Mouse (Mus musculus) MN1 (cell line): ENCODE measurements around the gene Gbp9.
"Not testable (repeated sequence)": the region's sequence is repeated elsewhere in the genome, so short reads cannot be mapped to it uniquely, and the experiment has no call there.

ENCODE experiments used
- DNase-seq: peaks from one replicate; pipeline ENCODE4 v3.0.0-alpha.2; 2016; ENCODE audit warnings: low spot score

Gbp9 gene

DNA sequence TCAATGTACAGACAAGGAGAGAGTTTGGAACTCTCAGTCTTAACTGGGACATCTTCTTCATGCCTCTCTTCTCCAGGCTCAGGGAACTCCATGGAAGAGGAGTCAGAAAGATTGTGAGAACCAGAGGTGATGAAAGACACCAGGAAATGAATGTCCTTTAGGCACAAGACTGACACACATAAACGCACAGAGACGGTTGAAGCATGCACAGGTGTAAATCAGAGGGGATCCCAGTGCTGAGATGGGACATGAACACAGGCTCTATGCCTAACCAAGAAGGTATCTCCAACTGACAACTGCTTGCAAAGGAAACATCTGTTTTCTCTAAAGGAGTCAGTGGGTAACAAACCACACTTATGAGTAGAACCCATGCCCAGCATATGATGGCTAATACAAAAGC lies 79.1 kb downstream of the Gbp9 start:
- no peak for DNase-seq

DNA sequence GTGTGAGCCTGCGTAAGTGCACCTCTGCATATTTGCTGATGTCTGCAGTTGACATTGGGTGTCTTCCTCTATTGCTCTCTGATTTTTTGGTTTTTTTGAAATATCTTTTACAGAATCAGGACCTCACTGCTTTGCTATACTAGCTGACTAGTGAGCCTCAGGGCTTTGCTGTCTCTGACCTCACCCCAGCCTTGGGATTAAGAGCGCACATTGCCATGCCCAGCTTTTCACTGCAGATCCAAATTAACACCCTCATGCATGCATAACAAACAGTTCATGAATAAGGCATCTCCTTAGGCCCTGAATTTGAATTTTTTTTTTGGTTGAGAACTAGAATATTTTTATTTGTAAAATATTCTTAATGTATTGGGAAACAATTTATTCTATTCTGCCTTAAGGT lies 84.1 kb downstream of the Gbp9 start:
- no peak for DNase-seq

DNA sequence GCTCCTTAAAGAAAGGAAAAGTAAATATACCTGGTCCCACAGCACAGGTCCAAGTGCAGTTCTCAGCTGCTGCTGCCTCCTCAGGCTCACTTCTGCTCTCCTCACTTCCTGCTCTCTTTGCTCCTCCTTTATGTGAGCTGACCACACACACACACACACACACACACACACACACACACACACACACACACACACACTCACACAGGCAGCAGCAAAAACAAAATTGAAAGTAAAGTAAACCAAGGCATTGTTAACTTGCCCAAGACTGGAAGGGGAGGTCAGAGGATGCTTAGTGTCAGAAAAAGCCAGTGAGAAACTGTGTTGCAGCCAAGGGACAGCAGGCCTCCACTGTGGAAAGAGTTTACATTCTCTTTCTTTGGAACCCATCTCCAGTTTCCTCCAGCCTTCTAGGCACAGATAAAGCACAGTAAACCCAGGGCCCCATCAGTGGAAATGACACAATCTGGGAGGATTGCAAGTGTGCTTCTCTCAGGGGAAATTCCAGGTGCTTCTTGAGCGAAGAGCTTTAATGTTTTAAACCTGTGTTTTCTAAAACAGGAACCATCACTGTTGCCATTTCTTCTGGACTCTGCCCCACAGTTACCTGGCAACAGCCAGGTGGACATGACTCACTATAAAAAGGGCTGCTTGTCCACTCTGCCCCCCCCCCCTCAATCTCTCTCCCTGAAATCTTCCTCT lies 85.7 kb downstream of the Gbp9 start:
- DNase-seq: not testable (repeated sequence)

DNA sequence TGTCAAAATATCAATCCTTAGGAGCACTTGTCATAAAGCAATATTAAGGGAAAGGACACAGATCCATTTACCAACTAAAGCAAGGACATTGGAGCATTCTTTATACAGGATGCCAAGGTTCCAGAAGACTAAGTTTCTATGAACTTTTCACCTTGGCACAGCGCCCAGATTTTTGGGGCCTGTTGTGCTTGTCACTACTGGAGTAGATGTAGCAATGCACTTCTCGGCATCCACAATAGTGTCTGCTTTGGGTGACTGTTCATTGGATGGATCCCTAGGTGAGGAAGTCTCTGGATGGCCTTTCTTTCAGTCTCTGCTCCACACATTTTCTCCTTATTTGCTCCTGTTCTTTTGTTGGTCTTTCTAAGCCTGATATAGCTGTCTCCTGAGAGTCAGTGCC lies 107.0 kb downstream of the Gbp9 start:
- DNase-seq: no peak
